Mouse (Mus musculus) hindbrain, embryonic 11.5 days (tissue): ENCODE results near the gene Slc29a1. TPM values are rescaled to one million over a fixed set of nuclear protein-coding genes. Genes with fewer than 3 reads are reported as not detected.
A peak's percentile ranks its signal among the peaks of the same experiment; 100 is the strongest.

ENCODE experiments used
- ATAC-seq: fragments of 200-750 bp; cut with Nextera tagmentation; 2 replicates; pipeline ENCODE4 v1.8.0; 2017; ENCODE audit warnings: mild to moderate bottlenecking, moderate TSS enrichment, moderate library complexity; ENCODE audit not compliant: low FRiP score
- DNase-seq: peaks from one replicate; pipeline ENCODE4 v3.0.0-alpha.2; 2015; ENCODE audit warnings: low spot score
- H3K27ac ChIP-seq: fragments of 300-500 bp; sonication (generic); 2 replicates; pipeline ENCODE4 v1.5.1; 2014; ENCODE audit warnings: mild to moderate bottlenecking, low read depth, low read length
- H3K27me3 ChIP-seq: fragments of 300-500 bp; sonication (generic); 2 replicates; pipeline ENCODE4 v1.6.1; 2014; ENCODE audit warnings: mild to moderate bottlenecking, low read length, moderate library complexity, mixed read lengths; ENCODE audit not compliant: control insufficient read depth, insufficient read depth
- H3K36me3 ChIP-seq: fragments of 300-500 bp; sonication (generic); 2 replicates; pipeline ENCODE4 v1.6.1; 2014; ENCODE audit warnings: mild to moderate bottlenecking, low read length, moderate library complexity, mixed read lengths; ENCODE audit not compliant: control insufficient read depth, insufficient read depth
- H3K4me1 ChIP-seq: fragments of 300-500 bp; sonication (generic); replicated peaks from 2 replicates; pipeline ENCODE4 v1.6.1; 2014; ENCODE audit warnings: low read length, mixed read lengths; ENCODE audit not compliant: control insufficient read depth, insufficient read depth
- H3K4me2 ChIP-seq: fragments of 300-500 bp; sonication (generic); replicated peaks from 2 replicates; pipeline ENCODE4 v1.6.1; 2014; ENCODE audit warnings: mild to moderate bottlenecking, low read depth, low read length
- H3K4me3 ChIP-seq: fragments of 300-500 bp; sonication (generic); 2 replicates; pipeline ENCODE4 v1.5.1; 2014; ENCODE audit warnings: low read depth, low read length
- H3K9ac ChIP-seq: fragments of 300-500 bp; sonication (generic); 2 replicates; pipeline ENCODE4 v1.6.1; 2014; ENCODE audit warnings: low read depth, low read length
- H3K9me3 ChIP-seq: fragments of 300-500 bp; sonication (generic); 2 replicates; pipeline ENCODE4 v1.6.1; 2016; ENCODE audit warnings: low read length; ENCODE audit not compliant: control insufficient read depth
- WGBS: fragments of 180-500 bp; shearing (Covaris S2); extraction: QIAGEN DNeasy Blood & Tissue Kit; methylation state at CpG from one replicate; pipeline ENCODE4 v1.1.7; 2014; 5-methylcytosine and 5-hydroxymethylcytosine counted together
- polyA plus RNA-seq: library from polyadenylated mRNA; unstranded; fragments of >200 nt; fragmentation: Nextera tagmentation; extraction: Ambion mirVana; gene quantifications from 2 replicates; pipeline ENCODE4 v1.2.1, GENCODE M21; 2014

Slc29a1 gene
- polyA plus RNA-seq, 1 experiment from 2014 or later, result 48.0 TPM

DNA sequence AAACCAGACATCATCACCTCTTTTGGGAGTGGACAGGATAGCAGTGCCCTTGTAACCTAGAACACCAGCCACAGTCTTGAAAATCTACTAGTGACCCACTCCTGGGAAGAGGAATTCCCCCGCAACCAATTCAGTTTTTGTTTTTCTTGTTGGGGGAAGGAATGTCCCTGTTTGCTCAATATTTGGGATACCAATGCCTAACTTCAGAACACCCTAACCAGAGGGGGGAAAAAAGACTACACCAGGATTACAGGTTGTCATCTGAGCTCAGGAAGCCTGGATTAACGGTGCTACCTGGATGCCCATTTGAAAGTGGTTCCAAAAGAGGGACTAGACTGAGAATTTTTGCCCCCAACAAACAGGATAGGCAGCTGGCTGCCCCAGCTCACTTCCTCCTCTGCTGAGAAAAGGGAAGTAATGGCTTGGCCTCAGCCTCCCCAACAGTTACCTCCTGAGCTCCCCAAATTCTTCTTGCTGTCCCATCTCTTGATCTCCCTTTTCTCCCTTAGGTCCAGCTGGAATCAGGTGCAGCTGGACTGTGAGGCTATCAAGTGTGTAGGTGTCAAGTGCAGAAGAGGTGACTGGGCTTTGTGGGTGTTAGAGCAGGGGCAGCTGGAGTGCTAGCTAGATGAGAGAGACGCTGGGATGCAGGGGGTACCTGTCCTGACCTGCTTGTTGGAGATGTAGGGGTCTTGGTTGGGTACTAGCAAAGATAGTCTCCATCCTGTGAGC lies 42.7 kb downstream of the Slc29a1 start:
- WGBS, result 71% methylated on average over 3 of the region's 3 CpGs
- H3K4me3 ChIP-seq, result peak overlapping the region; percentile 58
- H3K9ac ChIP-seq, result no peak overlapping the region
- H3K27ac ChIP-seq, result no peak overlapping the region
- 0 out of 2 replicates have a peak, but pooled peaks cover 2% of the 10 kb centered on the region for H3K4me1 ChIP-seq
- 0 out of 2 replicates have a peak, but pooled peaks cover 2% of the 10 kb centered on the region for H3K27me3 ChIP-seq
- no peak for ATAC-seq
- H3K9me3 ChIP-seq, result no peaks in the 10 kb centered on the region
- H3K36me3 ChIP-seq, result no peaks in the 10 kb centered on the region
- H3K4me2 ChIP-seq, result peak overlapping the region; percentile 91; the same call in 1 of the 2 replicates
- DNase-seq, result no peak

DNA sequence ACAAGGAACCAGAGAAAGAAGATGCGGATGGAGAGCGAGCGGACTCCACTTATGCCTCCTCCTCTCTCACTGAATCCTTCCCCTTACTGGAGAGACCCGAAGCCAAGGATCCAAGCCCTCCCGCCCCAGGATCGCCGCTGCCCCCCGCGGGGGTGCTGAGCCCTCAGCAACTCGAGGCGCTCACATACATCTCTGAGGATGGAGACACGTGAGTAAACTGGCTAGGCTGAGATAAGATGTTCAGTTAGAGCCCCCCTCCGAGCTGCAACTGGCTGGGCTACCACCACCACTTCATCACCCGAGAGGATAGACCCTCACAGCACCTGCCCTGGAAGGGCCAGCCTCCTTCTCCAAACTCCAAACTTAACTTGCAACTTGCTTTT lies 43.3 kb downstream of the Slc29a1 start:
- Histone ChIP-seq H3K9ac (peak overlapping the region; percentile 48), H3K27ac (no peak overlapping the region), H3K4me1 (0 out of 2 replicates have a peak, but pooled peaks cover 2% of the 10 kb centered on the region), H3K9me3 (no peaks in the 10 kb centered on the region), H3K4me3 (peak overlapping the region; percentile 58), H3K36me3 (no peaks in the 10 kb centered on the region), H3K27me3 (0 out of 2 replicates have a peak, but pooled peaks cover 2% of the 10 kb centered on the region), H3K4me2 (peak overlapping the region; percentile 91)
- ATAC-seq (no peak), DNase-seq (no peak)
- WGBS, result 4% methylated on average over 14 of the region's 14 CpGs

DNA sequence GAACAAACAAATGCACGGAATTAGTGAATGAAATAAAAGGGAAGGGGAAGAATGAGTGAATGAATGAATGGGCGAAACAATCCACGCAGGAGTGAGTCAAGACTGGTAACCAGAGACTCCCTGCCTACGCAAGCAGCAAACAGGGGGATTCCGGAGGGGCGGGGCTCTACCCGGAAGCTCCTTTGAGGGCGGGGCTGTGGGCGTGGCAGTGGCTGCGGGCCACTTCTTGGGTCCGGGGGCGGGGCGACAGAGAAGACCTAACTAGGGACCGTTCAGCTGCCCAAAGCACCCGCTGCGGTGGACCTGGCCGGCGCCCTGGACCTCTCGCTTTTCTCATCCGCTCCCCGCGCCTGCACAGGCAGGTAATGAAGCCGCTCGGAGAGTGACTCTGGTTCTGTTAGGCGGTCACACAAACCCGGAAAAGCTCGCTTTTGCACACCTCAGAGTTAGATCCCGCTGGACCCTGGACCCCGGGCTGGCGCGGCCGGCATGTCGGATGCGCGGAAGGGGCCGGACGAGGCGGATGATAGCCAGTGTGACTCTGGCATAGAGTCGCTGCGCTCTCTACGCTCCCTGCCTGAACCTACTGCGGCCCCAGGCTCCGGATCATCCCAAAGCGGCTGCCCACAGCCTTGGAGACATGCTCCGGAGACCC lies 43.8 kb downstream of the Slc29a1 start, which contains the start of gene Nfkbie:
Gene Nfkbie, plus strand, starts transcription at position 252 of the 655 bp plus-strand sequence.
- Histone ChIP-seq H3K27ac (no peak within 1 kb of the TSS), H3K9ac (peak within 1 kb of the TSS; percentile 48), H3K36me3 (no peaks in the 10 kb centered on the region), H3K4me1 (0 out of 2 replicates have a peak, but pooled peaks cover 2% of the 10 kb centered on the region), H3K4me2 (peak within 1 kb of the TSS; percentile 91), H3K9me3 (no peaks in the 10 kb centered on the region), H3K27me3 (0 out of 2 replicates have a peak, but pooled peaks cover 2% of the 10 kb centered on the region), H3K4me3 (peak within 1 kb of the TSS; percentile 58)
- under 1% methylated on average over 43 of the region's 45 CpGs for WGBS
- DNase-seq (peak; percentile 97), ATAC-seq (peak; percentile 81)

DNA sequence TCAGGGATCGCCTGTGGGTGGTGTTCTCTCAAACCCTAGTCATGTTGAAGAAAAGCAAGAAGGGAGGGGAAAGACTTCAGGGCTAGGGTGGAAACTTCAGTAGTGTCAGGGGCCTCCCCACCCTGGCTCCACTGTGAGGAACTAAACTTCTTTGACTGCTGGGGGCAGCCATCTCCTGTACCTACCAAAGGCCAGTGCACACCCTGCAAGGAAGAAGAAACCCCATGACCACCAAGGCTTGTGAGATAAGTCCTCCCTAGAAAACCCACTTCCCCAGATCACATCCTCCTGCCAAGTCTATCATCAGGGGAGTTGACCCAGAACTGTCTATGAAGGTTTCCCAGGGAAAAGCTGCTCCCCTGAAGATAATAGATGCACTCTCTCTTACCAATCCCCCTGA lies 45.0 kb downstream of the Slc29a1 start:
- H3K4me2 ChIP-seq, result no peak overlapping the region
- 47% methylated on average over 1 of the region's 1 CpGs for WGBS
- no peak overlapping the region for H3K4me3 ChIP-seq
- no peak for ATAC-seq
- H3K36me3 ChIP-seq, result no peaks in the 10 kb centered on the region
- no peak overlapping the region for H3K9ac ChIP-seq
- H3K9me3 ChIP-seq, result no peaks in the 10 kb centered on the region
- DNase-seq, result no peak
- H3K27ac ChIP-seq, result no peak overlapping the region
- H3K27me3 ChIP-seq, result 0 out of 2 replicates have a peak, but pooled peaks cover 2% of the 10 kb centered on the region
- H3K4me1 ChIP-seq, result 0 out of 2 replicates have a peak, but pooled peaks cover 2% of the 10 kb centered on the region

DNA sequence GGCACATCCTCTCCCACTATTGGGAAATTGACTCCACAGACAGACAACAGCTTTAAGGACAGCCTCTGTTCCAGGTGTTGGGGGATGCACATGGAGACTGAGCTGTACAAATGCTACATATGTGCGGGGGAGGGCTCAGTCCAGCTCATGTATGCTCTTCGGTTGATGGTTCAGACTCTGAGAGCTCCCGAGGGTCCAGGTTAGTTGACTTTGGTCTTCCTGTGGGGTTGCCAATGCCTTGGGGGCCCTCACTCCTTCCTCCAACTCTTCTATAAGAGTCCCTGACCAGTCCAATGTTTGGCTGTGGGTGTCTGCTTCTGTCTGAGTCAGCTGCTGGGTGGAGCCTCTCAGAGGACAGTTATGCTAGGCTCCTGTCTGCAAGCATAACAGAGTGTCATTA lies 46.3 kb downstream of the Slc29a1 start:
- Histone ChIP-seq H3K27ac (no peak overlapping the region), H3K4me1 (0 out of 2 replicates have a peak, but pooled peaks cover 3% of the 10 kb centered on the region), H3K27me3 (peaks cover 3% of the 10 kb centered on the region; the same call in 1 of the 2 replicates), H3K9ac (no peak overlapping the region), H3K4me2 (no peak overlapping the region), H3K4me3 (no peak overlapping the region), H3K9me3 (no peaks in the 10 kb centered on the region), H3K36me3 (no peaks in the 10 kb centered on the region)
- ATAC-seq (no peak), DNase-seq (no peak)
- 91% methylated on average over 3 of the region's 3 CpGs for WGBS

DNA sequence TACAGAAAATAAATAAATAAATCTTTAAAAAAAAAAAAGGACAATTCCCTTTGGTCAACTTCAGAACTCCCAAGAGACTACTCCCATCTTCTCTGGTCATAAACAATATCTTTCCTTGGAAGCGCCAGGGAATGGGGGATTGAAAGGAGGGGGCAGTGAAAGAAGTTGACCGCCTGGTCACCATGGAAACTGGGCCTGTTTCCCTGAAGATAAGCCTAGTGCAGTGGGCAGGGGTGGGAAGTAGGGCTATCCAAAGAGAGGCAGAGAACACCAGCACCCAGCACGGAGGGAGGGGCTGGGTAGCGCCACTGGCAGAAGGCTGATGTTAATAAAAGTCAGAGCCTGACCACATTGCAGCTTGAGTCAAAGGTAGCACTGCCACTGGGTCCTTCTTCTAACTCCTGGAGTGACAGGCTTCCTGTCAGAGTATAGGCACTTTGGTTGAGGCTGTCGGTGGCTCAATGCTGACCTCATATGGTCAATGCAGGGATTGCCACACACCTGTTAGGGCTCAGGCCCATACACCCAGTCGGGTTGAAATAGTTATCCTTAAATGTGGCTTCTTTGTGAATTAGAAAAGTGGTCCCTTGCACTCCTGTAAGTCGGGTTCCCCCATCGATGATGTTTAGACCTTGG lies 47.5 kb downstream of the Slc29a1 start:
- WGBS, result 6% methylated on average over 8 of the region's 8 CpGs
- Histone ChIP-seq H3K36me3 (no peaks in the 10 kb centered on the region), H3K9me3 (no peaks in the 10 kb centered on the region), H3K27ac (no peak overlapping the region), H3K4me3 (no peak overlapping the region), H3K4me2 (0 out of 2 replicates have a peak overlapping the region, but pooled peaks have one; percentile 5), H3K27me3 (peaks cover 13% of the 10 kb centered on the region), H3K9ac (no peak overlapping the region), H3K4me1 (peaks cover 3% of the 10 kb centered on the region; the same call in 1 of the 2 replicates)
- DNase-seq (peak; percentile 85), ATAC-seq (no peak)

DNA sequence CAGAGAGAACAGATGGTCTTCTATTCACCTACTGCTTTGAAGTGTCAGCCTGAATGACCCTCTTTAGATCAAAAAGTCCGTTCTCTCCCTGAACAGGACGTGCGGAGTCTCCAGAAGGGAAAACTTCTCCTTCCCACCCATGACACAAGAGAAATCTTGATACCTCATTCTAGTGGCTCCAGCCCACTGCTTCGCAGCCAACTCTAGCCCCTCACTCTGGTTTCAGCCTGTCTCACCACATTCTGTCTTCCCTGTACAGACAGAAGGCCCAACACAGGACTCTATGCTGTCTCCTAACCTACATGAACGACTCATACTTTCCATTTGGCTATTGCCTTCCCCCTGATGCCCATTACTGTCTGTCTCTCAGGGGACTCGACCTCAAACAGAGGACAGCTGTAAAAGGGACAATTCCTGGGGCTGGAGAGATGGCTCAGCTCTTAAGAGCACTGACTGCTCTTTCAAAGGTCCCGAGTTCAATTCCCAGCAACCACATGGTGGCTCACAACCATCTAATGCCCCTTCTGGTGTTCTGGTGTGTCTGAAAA lies 48.1 kb downstream of the Slc29a1 start:
- Histone ChIP-seq H3K9ac (no peak overlapping the region), H3K36me3 (no peaks in the 10 kb centered on the region), H3K4me3 (no peak overlapping the region), H3K4me2 (no peak overlapping the region), H3K9me3 (no peaks in the 10 kb centered on the region), H3K4me1 (peaks cover 3% of the 10 kb centered on the region; the same call in 1 of the 2 replicates), H3K27ac (no peak overlapping the region), H3K27me3 (peaks cover 18% of the 10 kb centered on the region)
- 57% methylated on average over 7 of the region's 7 CpGs for WGBS
- no peak for ATAC-seq
- no peak for DNase-seq

DNA sequence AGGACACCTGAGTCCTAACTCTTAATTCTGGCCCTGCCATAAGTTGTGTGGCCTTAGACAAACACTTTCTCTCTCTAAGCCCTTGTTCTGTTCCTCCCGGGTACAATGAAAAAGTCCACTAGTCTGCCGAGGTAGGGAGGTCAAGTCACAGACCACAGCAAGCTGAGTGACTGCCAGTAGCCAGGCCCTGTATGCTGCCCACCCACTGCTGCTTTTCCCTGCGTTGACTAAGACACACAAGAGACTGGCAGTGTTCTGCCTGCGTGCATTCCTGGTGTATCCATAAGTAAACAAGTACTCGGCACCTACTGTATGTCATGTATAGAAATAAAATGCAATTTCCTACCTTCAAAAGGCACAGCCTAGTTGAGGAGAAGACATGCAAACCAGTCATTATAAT lies 49.2 kb downstream of the Slc29a1 start:
- no peaks in the 10 kb centered on the region for H3K9me3 ChIP-seq
- H3K27ac ChIP-seq, result 0 out of 2 replicates have a peak overlapping the region, but pooled peaks have one; percentile 93
- peaks cover 28% of the 10 kb centered on the region for H3K27me3 ChIP-seq
- H3K36me3 ChIP-seq, result no peaks in the 10 kb centered on the region
- H3K4me3 ChIP-seq, result peak overlapping the region; percentile 89
- peaks cover 7% of the 10 kb centered on the region for H3K4me1 ChIP-seq
- H3K4me2 ChIP-seq, result peak overlapping the region; percentile 83
- peak overlapping the region; percentile 96; the same call in 1 of the 2 replicates for H3K9ac ChIP-seq
- no peak for ATAC-seq
- 35% methylated on average over 5 of the region's 5 CpGs for WGBS
- no peak for DNase-seq
